Mouse (Mus musculus): ENCODE results near the gene Arhgef16. TPM values are rescaled to one million over a fixed set of nuclear protein-coding genes. Genes with fewer than 3 reads are reported as not detected.

The Arhgef16 gene
- polyA plus RNA-seq, 1 experiment, result 1.0 TPM

DNA sequence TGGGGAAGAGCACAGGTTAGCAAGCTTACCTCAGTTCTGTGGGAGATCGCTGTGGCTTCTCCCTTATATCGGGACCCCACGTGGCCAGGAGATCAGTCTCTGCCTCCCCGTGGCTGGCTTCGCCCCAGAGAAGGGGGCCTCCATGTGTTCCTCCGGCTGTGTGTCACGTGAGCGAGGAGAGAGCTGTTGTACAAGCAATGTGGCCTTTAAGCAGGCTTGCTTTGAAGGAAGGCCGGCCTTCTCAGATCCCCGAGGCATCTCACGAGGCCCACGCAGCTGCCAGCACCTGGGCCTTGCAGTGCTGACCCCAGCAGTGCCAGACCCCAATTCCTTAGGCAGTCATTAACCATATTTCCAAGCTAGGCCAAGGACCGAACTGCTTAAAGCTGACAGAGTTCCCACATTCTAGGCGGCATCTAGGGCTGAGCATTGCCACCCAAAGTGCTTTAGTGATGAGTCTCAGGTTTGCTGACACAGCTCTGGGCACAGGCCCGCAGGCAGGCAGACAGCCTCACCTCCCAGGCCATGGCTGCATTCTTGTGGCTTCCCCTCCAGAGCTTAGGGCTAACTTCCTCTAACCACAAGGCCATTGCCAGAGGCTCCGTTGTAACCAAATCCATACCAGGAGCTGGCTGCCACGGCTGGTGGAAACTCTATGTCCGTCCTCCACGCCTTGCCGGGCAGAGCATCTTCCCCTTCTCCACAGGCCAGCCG, 53.2 kb downstream of the Arhgef16 start:
- Histone ChIP-seq H3K4me3 (replicated peaks; ENCODE audit: insufficient read depth, low read depth, low read length) (no peak overlapping the region), H3K27ac (ENCODE audit: insufficient read depth, low read length) (no peak overlapping the region), H3K27me3 (ENCODE audit: control insufficient read depth, insufficient read depth, low read length) (no peaks in the 10 kb centered on the region), H3K4me1 (ENCODE audit: control insufficient read depth, insufficient read depth, low read length) (no peaks in the 10 kb centered on the region)
- TF ChIP-seq POLR2A (IDR thresholded peaks at IDR 0.05; ENCODE audit: borderline replicate concordance, insufficient read depth, low read length) (no peak), CTCF (IDR thresholded peaks at IDR 0.05; ENCODE audit: borderline replicate concordance, insufficient read depth, low read depth, low read length) (no peak)
- DNase-seq, result no peak
- 88% methylated on average over 21 of the region's 21 CpGs for WGBS

DNA sequence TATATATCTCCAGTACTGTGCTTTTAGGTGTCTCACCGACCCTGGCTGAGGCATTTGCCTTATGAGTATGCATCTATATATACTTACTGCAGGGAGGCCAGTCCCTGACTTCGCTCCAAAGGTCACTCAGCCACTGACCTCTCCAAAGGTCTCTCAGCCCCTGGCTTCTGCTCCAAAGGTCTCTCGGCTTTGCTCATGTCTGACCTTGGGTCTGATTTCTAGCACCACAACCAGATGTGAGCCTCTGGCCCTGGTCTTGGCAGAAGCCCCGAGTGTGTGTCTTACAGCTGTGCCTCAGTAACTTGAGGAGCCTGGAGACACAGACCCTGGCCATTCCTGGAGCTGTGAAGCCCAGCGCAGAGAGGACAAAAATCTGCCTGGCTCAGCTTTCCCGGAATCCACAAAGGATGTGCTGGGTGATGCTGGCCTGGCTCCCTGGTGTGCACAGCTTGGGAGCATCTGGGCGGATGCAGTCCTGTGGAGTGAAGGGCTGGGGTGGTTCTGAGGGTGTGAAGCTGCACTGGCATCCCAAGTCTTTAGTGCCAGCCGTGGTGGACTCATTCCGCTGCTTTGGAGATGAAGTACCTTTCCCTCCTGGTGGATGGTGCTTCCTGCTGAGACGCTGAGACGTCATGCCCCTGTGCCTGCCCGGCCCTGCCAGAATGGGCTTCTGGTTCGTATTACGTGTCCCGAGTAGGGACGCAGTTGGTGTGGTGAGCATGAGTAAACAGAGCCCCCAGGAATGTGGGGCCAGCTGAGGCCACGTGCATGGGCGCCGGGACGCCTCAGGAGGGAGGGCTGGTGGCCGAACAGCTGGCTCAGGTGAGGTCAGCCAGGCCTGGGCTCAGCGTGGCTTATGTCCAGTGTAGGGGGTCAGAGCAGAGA, 54.0 kb downstream of the Arhgef16 start:
- no peaks in the 10 kb centered on the region for H3K4me1 ChIP-seq (ENCODE audit: control insufficient read depth, insufficient read depth, low read length)
- no peak overlapping the region for H3K27ac ChIP-seq (ENCODE audit: insufficient read depth, low read length)
- no peak overlapping the region for H3K4me3 ChIP-seq (replicated peaks; ENCODE audit: insufficient read depth, low read depth, low read length)
- WGBS, result 66% methylated on average over 22 of the region's 22 CpGs
- TF ChIP-seq POLR2A (IDR thresholded peaks at IDR 0.05; ENCODE audit: borderline replicate concordance, insufficient read depth, low read length) (no peak), CTCF (IDR thresholded peaks at IDR 0.05; ENCODE audit: borderline replicate concordance, insufficient read depth, low read depth, low read length) (no peak)
- H3K27me3 ChIP-seq (ENCODE audit: control insufficient read depth, insufficient read depth, low read length), result no peaks in the 10 kb centered on the region
- no peak for DNase-seq

DNA sequence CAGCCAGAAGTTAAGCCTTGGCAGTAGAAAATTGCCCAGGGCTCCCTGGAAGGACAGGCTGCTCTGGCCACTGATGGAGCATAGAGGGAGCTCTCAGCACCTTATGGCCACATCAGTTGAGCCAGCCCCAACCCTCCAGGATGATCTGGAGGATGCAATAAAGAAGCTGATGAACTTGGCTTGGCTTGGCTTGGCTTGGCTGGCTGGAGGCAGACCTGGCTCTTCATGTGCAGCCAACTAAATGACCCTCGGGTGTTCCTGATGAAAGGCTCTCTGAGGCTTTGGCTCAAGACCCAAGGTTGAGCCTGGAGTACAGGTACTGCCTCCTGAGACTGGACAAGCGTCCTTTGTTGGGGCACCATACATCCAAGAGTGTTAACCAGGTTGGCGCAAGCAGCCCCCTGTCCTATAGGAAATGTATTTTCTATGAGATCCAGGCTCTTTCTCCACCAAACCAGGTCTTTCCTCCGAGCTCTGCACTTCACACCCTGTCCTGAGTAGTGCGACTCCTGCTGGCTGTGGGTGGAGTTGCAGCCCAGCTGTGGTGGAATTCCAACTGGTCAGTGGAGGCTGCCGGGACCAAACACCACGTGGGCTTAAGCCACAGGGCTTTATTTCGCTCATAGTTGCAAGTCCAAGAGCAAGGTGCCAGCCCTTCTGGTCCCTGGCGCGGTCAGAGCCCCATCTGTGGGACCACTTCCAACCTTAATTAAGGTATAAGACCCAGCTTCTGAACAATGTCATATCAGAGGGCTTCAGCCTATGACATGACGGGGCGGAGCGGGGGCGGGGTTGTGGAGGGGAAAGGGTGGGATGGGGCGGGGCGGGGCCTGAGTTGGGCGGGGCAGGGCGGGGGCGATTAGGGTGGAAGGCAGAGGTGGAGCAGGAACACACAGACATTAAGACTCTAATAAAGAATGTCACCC, 55.1 kb downstream of the Arhgef16 start:
- TF ChIP-seq CTCF (IDR thresholded peaks at IDR 0.05; ENCODE audit: borderline replicate concordance, insufficient read depth, low read depth, low read length) (peak; percentile 93), POLR2A (IDR thresholded peaks at IDR 0.05; ENCODE audit: borderline replicate concordance, insufficient read depth, low read length) (no peak)

DNA sequence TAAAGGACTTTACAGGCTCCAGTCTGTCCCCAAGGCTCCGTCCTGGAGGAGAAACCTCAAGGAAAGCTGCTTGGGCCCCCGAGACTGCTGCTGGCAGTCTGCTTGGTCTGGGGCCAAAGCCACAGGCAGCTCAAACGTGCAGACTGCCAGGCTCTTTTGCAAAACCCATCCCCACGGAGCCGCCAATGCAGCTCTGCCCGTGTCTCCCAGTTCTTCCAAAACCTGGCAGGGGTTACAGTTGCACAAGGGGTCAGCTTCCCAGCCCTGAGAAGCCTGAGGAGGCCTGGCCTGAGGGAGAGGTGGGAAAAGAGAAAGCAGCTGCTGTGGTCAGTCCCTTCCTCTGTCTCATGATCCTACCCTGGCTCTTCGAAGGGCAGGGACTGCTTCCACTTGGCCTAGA, 56.1 kb downstream of the Arhgef16 start:
- Histone ChIP-seq H3K4me3 (replicated peaks; ENCODE audit: insufficient read depth, low read depth, low read length) (no peak overlapping the region), H3K27ac (ENCODE audit: insufficient read depth, low read length) (no peak overlapping the region), H3K27me3 (ENCODE audit: control insufficient read depth, insufficient read depth, low read length) (no peaks in the 10 kb centered on the region), H3K4me1 (ENCODE audit: control insufficient read depth, insufficient read depth, low read length) (no peaks in the 10 kb centered on the region)
- 33% methylated on average over 7 of the region's 7 CpGs for WGBS
- TF ChIP-seq CTCF (IDR thresholded peaks at IDR 0.05; ENCODE audit: borderline replicate concordance, insufficient read depth, low read depth, low read length), result no peak
- TF ChIP-seq POLR2A (IDR thresholded peaks at IDR 0.05; ENCODE audit: borderline replicate concordance, insufficient read depth, low read length), result no peak
- DNase-seq, result no peak

More for the DNA sequence above, 55.1 kb downstream of the Arhgef16 start:
- DNase-seq, result peak; percentile 31 to 65
- H3K27me3 ChIP-seq (ENCODE audit: control insufficient read depth, insufficient read depth, low read length), result no peaks in the 10 kb centered on the region
- 16% methylated on average over 19 of the region's 19 CpGs for WGBS
- H3K4me1 ChIP-seq (ENCODE audit: control insufficient read depth, insufficient read depth, low read length), result no peaks in the 10 kb centered on the region
- H3K27ac ChIP-seq (ENCODE audit: insufficient read depth, low read length), result no peak overlapping the region
- no peak overlapping the region for H3K4me3 ChIP-seq (replicated peaks; ENCODE audit: insufficient read depth, low read depth, low read length)

DNA sequence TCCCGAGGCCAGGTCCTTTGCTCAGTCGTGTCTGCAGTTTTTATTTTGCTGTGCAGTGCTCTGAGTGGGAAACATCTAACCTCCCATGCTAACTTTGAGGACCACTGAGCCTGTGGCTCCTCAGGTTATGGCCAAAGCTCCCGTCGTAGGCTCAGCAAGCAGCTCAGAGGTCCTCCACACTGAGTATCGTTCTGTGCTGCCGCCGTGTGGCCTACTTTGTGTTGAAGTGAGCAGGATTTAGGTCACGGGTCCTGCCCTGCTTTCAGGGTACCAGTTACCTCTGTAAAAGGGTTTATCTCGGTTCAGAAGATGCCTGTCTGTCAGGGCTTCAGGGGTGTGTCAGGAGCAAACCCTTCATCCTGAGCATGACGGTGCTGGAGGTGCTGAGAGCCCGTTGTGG, 60.9 kb downstream of the Arhgef16 start:
- no peak overlapping the region for H3K4me3 ChIP-seq (replicated peaks; ENCODE audit: insufficient read depth, low read depth, low read length)
- H3K27me3 ChIP-seq (ENCODE audit: control insufficient read depth, insufficient read depth, low read length), result peaks cover 1% of the 10 kb centered on the region; the same call in 1 of the 2 replicates
- no peaks in the 10 kb centered on the region for H3K4me1 ChIP-seq (ENCODE audit: control insufficient read depth, insufficient read depth, low read length)
- no peak overlapping the region for H3K27ac ChIP-seq (ENCODE audit: insufficient read depth, low read length)
- TF ChIP-seq POLR2A (IDR thresholded peaks at IDR 0.05; ENCODE audit: borderline replicate concordance, insufficient read depth, low read length) (no peak), CTCF (IDR thresholded peaks at IDR 0.05; ENCODE audit: borderline replicate concordance, insufficient read depth, low read depth, low read length) (no peak)
- no peak for DNase-seq
- WGBS, result 86% methylated on average over 11 of the region's 11 CpGs

DNA sequence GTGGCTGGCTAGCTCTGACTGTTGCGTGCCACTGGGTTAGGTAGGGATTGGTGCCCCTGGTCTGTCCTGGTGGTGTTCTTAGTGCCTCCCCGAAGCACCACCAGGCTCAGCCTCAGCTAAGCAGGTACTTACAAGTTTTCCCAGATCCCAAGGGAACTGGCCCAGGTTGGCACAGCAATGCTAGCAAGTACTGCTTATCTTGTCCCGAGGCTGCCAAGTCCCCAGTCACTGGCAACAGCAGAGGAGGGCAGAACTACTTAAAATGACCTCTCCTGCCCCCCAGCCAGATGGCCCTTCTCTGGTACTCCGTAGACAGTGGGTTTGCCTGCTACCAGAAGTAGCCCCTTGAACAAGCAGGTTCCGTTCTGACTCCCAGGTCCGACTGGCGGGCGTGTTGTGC, 62.3 kb downstream of the Arhgef16 start:
- TF ChIP-seq POLR2A (IDR thresholded peaks at IDR 0.05; ENCODE audit: borderline replicate concordance, insufficient read depth, low read length) (no peak), CTCF (IDR thresholded peaks at IDR 0.05; ENCODE audit: borderline replicate concordance, insufficient read depth, low read depth, low read length) (no peak)
- no peak overlapping the region for H3K27ac ChIP-seq (ENCODE audit: insufficient read depth, low read length)
- no peaks in the 10 kb centered on the region for H3K4me1 ChIP-seq (ENCODE audit: control insufficient read depth, insufficient read depth, low read length)
- no peak overlapping the region for H3K4me3 ChIP-seq (replicated peaks; ENCODE audit: insufficient read depth, low read depth, low read length)
- 44% methylated on average over 8 of the region's 8 CpGs for WGBS
- H3K27me3 ChIP-seq (ENCODE audit: control insufficient read depth, insufficient read depth, low read length), result peaks cover 1% of the 10 kb centered on the region; the same call in 1 of the 2 replicates
- no peak for DNase-seq

DNA sequence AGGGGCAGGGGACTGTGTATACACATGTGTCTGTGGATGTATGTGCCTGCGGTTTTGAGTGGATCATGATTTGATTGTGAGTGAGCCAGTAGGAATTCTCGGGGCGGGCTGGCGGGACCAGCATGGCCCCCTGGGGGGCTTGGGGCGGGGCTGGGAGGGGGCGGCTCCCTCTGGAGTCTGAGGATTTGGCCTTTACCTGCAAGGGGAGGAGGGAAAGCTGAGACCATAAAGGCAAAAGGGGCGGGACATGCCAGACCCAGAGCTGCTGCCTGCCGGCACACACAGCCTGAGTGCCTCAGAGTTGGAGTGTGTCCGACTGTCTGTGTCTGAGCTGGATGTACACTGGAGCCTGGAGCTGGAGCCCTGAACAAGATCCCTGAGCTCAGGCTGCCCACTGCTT, 64.2 kb downstream of the Arhgef16 start:
- WGBS, result 2% methylated on average over 9 of the region's 9 CpGs
- no peaks in the 10 kb centered on the region for H3K4me1 ChIP-seq (ENCODE audit: control insufficient read depth, insufficient read depth, low read length)
- peaks cover 1% of the 10 kb centered on the region; the same call in 1 of the 2 replicates for H3K27me3 ChIP-seq (ENCODE audit: control insufficient read depth, insufficient read depth, low read length)
- no peak overlapping the region for H3K27ac ChIP-seq (ENCODE audit: insufficient read depth, low read length)
- no peak overlapping the region for H3K4me3 ChIP-seq (replicated peaks; ENCODE audit: insufficient read depth, low read depth, low read length)
- DNase-seq, result no peak
- TF ChIP-seq POLR2A (IDR thresholded peaks at IDR 0.05; ENCODE audit: borderline replicate concordance, insufficient read depth, low read length), result no peak
- no peak for TF ChIP-seq CTCF (IDR thresholded peaks at IDR 0.05; ENCODE audit: borderline replicate concordance, insufficient read depth, low read depth, low read length)
